Mouse (Mus musculus) v-Abl transformed pro-B cells (cell line): ENCODE data around the gene Mnat1.
"Not testable (repeated sequence)": the region's sequence is repeated elsewhere in the genome, so short reads cannot be mapped to it uniquely, and the experiment has no call there.

ENCODE experiments used
- in situ Hi-C, 2 experiments: fragments of 400-800 bp; cut with MboI; formaldehyde crosslinking; loops; one replicate each; pipeline ENCODE4 v1.15.1; 2025; ENCODE audit not compliant: unreplicated experiment in 2 of 2

Gene Mnat1

DNA sequence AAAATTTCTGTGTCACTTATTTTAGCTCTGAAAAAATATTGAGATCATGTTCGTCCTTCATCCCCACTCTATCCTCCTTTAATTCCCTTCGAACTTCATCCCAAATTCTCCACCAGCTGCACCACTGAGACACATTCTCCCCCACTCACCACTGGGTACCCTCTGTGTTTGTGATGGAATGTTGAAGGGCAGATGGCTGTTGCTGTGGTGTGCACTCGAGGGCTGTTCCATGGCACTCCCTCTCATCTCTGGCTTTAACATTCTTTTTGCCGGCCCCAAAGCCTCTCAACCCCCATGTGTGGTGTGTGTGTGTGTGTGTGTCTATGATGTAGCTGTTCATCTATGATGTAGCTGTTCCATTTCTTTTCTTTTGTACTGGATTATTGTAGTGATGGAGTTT lies 1.7 kb downstream of the Mnat1 start:
- in situ Hi-C loops, result loop anchor here in 1 of 2 experiments (10.0 kb wide), 2 partner anchors 160 to 1990 kb away; partner anchors contain the start of genes 2700049A03Rik, Slc38a6, Timm9 and Trmt5

DNA sequence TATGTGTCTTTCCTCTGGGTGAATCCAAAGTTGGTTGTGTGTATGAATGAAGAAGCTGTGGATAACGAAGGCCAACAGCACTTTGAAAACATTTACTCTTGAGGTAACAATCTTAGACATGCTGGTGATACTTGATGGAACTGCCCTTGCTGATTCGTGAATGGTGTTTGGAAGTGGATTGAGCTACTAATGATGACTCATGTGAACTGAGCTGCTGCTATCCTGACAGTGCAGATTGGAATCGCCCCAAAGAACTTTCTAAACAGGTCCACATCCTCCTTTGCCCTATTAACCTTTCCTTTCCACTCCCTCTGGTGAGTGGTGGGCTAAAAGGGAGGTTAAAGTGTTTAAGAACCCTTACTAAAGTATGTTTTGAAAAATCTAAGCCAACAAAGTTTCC lies 17.2 kb downstream of the Mnat1 start:
- in situ Hi-C loops, result no loop called here

DNA sequence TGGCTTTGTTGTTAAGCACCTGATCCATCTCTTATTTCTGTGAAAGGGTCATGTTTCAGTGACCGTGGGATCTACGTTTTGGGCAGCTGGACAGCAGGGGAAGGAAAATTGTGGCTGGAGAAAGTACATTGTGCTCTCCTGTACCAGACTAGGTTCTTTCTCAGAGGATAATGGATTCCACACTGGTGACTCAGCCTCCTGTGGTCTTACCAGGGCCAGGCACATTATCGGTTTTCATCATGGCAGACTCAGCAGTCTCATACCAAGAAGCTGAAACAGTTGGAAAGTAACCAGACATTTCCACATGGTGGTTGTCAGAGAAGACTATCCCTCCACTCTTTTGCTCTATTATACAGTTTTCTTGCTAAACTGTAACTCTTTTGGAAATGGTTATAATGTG lies 23.7 kb downstream of the Mnat1 start:
- in situ Hi-C loops, result no loop called here

DNA sequence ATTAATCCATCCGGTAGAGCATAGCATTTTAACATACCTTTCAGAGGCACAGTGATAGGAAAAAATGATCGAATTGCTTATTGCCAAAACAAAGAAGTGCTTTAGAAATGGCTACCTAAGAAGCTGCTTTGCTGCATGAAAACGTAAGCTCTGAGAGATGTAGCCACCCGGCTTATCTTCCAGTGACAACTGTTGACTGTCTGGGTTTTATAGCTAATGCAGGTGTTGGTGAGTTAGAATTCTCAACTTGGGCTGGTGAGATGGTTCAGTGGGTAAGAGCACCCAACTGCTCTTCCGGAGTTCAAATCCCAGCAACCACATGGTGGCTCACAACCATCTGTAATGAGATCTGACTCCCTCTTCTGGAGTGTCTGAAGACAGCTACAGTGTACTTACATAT lies 27.5 kb downstream of the Mnat1 start:
- in situ Hi-C loops, result not testable (repeated sequence)

DNA sequence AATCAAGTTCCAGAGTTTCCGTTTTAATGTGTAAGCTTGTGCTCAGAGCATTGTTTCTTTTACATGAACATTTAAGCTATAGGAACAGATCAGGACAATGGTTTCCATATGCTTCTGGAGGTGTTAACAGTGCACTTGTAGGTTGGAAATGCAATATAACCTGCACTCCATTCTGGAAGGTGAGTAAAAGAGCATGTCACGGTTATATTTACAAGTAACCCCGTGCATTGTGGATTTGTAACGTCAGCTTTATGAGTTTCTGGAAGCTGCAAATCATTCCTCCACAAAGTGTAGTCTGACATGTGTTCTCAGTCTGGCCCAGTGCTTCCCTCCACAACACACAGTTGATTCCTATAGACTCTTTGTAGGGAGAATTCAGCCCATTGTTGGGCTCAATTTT lies 30.6 kb downstream of the Mnat1 start:
- in situ Hi-C loops, result no loop called here

DNA sequence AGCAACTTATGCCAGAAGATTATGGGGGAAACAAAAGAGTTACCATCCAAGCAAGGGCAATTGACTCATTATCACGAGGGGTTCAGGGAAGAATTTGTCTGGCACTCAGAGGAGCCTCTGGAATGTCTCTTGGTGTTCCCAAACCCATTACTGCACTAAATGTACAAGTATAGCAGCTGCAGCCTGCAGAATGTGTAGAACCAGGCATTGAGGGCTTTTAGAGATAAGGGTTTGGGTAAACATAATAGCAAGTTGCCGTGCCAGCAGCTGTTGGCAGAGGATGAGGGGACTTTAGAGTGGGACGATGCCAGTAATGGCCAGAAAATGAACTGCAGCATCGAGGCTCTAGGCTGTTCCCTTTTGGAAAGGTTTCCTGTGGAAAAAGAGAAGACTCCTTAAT lies 36.8 kb downstream of the Mnat1 start:
- in situ Hi-C loops, result no loop called here

DNA sequence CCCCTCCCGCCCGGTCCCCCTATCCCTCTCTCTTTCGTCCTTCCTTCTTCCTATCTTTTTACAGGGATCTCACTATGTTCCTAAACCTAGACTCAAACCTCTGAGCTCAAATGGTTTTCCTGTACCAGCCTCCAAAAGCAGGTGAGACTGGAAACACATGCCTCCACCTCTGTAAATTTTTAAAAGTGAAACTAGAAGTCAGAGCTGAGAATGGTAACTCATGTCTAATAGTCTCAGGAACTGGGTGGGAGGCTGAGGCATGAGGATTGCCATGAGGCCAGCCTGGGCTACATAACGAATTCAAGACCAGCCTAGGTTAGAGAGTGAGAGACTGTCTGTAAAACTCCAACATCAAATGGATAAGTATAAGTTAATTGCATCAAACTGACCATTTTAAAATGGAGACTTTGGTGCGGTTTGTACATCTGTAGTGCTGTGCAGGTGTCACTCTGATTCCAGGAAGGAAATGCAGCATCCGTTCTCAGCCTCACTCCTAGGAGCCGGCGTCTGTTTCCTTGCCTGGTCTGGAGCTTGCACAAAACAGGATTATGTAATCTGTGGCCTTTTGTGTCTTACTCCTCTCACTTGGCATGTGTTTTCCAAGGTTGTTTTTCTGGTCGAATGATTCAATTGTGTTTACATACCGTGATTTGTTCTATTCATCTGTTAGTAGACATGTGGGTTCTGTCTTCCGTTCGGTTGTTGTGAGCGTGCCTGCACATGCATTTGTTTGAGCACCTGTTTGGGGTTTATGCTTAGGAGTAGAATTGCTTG lies 39.1 kb downstream of the Mnat1 start:
- in situ Hi-C loops, result no loop called here

DNA sequence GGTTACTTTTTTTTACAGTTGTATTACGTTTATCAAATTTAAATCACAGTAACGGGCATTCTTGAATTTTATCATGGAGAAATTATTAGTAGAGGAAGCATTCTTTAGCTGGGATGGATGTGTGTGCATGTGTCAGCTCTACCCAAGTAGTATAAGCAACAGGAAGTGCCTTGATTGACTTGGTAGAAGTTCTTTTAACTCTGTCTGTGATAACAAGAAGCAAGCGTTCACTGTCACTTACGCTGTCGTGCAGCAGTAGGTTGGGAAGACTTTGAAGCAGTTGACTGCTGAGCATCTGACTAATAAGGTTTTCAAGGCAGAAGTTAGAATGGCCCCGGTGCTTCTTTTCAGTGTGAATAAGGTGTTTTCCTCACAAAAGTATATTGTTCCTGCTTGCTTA lies 47.3 kb downstream of the Mnat1 start:
- in situ Hi-C loops, result no loop called here

DNA sequence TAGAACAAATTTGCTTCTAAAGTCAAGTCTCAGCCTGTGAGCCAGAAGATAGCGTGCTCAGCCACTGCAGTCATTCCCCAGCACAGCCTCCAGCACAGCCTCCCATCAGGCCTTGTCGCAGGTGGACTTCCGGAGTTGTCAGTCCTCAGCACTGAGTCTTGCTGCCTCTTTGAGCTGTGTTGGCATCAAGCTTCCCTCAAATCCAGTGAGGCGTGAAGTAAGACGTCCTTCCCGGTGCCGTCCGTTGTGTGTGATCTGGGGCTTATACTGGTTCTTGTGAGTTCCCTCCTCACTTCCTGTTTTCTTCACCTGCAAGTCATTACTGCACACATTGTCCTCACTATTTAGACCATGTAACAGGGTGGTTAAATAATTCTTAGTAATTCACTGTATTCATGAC lies 60.4 kb downstream of the Mnat1 start:
- in situ Hi-C loops, result no loop called here

DNA sequence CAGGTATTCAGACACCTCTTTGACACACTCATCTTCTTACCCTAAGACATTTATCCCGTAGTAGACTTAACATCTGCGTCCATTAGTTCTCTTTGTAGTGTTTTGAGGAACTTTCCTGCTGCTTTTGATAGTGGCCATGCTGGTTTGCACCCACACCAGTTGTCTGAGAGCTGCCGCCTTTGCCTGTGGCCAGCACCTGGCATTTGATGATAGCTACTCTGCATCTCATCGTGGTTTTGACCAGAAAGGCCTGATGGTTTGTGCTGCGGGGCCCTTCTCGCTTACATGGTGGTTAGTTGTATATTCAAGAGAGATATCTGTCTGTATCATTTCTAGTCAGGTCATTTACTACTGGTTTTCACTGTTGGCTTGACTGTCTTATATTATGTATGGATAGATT lies 73.8 kb downstream of the Mnat1 start:
- in situ Hi-C loops, result no loop called here

DNA sequence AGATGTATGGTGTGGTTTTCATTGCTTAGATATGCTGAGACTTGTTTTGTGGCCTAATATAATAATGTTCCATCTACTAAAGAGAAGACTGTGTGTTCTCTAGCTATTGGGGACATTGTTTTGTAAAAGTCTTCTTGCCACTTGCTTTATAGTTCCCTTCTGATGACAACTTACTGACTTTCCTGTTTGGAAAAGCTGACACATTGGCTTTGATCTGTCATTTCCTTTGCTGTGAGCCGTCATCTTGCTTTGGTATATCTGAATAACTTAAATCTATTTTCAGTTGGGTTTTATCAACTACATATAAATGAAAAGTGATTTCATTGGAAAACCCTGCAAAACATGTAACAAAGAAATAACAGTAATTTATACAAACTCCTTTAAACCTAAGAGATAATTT lies 74.9 kb downstream of the Mnat1 start:
- in situ Hi-C loops, result no loop called here

DNA sequence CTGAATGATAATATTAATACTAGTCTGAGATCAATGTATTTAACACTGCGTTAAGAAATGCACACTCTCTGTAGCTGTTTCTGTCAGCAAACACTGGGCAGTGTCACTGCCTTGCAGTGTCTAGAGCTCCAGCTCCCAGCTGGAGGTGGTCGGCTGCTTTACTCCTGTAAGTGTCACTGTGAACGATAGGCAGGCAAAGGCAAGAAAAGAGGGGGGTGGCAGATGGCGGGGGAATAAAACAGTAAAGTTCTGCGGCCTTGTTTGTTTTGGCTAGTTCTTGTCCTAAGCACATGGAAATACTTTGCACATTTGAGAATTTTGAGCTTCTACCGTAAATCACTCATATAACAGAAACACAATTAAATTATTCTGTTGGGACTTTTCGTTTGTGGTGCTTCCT lies 75.9 kb downstream of the Mnat1 start:
- in situ Hi-C loops, result no loop called here

DNA sequence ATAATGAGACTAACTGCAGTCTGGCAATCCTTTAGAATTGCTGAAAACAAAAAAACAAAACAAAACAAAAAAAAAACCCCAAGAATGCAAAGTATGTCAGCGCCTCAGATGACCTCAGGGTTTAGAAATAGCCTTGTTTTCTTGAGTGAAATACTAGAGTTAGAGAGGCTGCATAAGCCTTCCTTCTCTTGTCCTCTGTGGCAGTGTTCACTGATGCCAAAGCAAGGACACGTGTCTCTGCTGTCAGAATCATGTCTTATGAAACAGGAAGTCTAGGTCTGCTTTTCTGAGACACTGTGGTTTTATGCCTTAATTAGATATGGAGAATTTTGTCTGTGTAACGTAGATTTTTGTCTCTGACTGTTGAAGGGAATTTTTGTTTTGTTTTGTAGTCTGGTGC lies 78.1 kb downstream of the Mnat1 start:
- in situ Hi-C loops, result no loop called here

DNA sequence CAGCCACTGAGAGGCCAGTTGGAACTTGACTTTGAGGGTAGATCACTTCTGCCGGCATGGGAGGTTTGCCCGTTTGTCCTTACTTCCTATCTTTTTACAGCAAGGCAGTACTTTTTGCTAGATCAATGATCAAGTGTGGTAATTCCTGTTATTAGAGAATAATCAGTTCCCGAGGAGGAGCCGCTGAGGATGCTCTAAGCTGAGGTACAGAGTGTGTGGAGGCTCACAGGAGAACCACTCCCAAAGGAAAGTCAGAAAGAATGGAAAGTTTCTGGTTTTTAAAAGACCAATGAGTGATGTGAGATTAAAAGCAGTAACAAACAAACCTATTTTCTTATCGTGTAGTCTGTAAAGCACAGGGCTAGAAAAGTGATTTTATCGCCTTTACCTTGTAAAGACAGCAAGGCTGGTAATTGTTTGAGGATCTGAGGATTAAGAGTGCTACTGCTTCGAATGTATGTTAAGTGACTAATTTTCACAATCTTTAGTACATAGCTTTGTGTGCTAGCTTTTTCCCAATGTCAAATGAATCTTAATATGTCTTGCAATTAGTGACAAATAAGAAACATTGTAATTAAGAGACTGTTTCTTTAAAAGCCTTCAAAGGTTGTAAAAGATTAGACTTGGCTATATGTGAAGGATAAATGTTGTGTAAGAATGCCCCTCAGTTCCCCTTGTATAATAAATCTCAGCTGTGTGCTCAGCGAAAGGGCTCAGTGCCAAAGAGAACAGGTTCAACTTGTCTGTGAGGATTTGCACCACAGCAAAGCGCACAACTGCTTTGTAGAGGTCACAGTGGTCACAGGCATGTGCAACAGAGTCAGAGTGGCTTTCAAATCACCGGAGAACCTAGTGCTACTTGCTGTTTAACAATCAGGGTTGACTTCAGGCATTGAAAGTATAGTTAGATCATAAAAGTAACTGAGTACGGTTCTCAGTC lies 82.5 kb downstream of the Mnat1 start:
- in situ Hi-C loops, result no loop called here

DNA sequence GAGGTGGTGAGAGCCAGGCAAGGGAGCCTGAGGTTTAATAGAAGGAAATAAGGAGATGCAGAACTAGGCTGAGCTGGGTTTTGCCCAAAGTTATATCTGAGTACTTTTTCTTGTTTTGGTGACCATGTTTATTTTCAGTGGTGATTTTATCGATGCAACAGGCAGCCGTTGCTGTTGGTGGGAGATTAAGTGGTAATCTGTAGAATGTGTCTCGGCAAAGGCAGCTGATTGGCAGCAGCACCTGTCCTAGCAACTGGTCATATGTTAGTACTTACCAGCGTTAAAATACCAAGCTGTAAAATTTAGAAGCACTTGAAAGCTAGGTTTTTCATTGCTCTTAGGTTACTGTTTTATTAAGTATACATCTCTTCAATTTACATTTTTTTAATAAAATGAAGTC lies 83.5 kb downstream of the Mnat1 start:
- in situ Hi-C loops, result no loop called here

DNA sequence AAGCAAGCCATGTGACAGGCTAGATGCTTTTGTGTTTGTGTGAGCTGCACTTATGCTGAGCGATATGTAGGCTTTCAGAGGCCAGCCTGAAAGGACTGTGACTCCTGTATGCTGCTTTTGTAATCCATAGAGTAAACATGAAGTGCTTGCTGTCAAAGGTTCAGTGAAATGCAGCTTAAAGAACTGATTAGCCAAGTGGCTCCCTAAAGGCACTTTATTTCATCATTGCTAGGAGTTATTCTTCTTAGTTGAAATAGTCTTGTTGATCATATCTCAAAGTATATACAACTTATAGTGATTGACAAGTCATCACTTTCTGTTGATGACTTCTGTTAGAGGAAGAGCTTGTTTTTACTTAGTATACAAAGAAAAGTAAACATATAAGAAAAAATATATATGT lies 83.9 kb downstream of the Mnat1 start:
- in situ Hi-C loops, result no loop called here

DNA sequence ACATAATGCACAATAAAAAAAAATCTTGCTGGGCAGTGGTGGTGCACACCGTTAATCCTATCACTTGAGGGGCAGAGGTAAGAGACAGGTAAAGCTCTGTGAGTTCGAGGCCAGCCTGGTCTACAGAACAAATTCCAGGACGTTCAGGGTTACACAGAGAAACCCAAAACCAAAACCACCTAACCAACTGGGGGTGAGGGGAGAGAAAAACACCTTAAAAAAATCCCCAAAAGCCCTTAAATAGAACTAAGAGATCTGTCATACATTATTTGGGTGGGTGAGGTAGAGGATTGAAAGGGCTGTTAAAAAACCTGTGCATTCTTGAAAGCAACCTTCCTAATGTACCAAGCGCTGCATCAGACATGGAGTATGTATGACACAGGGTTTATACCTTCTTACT lies 85.0 kb downstream of the Mnat1 start:
- in situ Hi-C loops, result no loop called here

DNA sequence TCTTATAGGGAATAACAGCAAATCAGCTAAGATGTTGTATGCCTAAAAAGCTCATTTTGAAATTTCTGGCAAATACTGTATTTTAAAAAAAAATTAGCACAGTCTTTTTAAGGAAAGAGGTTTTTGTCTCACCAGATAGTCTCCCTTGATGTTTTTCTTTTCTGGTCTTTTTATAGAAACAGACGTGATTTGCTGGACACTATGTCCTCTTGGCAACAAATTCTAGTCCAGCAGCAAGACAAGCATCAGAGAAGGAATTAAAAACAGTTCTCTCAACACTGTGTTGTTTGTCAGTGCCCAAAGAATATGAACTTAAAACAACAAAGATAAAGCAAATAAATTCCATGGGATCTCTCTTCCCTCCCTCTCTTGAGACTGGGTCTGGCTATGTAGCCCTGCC lies 85.6 kb downstream of the Mnat1 start:
- in situ Hi-C loops, result no loop called here

DNA sequence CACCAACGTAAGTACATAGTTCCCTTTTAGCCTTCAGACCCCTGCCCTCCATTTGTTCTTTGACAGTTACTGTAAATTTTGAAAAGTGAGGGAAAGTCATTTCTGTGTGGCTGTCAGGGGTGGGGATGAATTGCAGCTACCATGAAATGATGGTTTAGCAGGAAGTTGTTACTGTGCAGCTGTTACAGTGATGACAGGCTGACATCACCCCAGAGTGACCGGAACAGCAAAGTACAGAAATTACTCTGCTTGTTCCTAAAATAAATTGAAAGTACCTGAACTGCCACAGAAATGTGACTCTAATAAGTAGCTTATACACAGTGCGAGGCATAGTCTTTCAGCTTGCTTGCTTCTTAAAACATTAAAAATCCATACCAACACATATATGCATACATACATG lies 86.9 kb downstream of the Mnat1 start:
- in situ Hi-C loops, result no loop called here

DNA sequence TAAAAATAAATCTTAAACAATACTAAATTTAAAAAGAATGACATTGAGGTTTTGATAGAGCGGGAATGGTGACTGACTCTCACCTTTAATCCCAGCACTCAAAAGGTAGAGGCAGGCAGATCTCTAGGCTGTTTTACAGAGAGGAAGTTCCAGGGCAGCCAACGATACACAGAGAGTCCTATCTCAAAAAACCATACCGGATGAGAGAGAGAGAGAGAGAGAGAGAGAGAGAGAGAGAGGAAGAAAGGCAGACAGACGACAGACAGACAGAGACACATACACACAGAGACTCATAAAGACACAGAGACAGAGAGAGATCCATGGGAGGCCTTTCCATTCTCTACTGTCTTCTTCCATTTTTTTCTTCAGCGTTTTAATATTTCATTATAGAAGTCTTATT lies 92.3 kb downstream of the Mnat1 start:
- in situ Hi-C loops, result no loop called here

DNA sequence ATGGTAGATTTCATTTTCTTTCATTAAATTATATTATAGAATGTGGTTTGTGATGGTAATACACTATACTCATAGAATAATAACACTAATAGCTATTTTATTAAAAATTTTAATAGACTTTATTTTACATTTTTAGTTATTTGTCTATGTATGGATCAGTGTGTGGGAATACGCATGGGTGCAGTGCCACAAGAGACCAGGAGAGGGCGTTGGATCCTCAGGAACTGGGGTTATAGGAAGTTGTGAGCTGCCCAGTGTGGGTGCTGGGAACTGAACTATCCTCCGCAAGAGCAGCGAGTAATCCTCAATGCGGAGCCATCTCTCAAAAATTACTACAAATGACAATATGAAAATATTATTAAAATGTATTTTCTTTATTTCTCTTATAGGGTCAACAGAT lies 95.1 kb downstream of the Mnat1 start:
- in situ Hi-C loops, result no loop called here

DNA sequence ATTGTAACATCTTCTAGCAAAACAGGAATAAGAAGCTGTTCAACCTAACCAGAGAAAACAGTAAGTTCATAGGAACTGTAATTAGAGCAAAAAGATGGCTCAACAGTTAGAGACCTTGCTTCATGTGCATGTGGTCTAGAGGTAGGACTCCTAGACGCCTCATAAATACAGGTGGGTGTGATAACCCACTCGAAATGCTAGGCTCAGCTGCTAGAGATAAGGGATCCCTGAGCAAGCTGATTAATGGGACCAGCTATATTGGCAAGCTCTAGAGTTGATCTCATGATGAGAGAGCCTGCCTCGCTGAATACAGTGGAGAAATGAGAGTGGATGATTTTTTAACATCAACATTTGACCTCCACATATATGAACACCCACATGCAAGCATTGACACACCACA lies 97.7 kb downstream of the Mnat1 start:
- in situ Hi-C loops, result no loop called here
